Mouse (Mus musculus) midbrain, postnatal 0 days (tissue): ENCODE data around the gene Sox5. TPM values are rescaled to one million over a fixed set of nuclear protein-coding genes. Genes with fewer than 3 reads are reported as not detected.

Source experiments
- ATAC-seq: fragments of 200-750 bp; cut with Nextera tagmentation; 2 replicates; pipeline ENCODE4 v1.8.0; 2017; ENCODE audit warnings: moderate number of reproducible peaks, mild to moderate bottlenecking, moderate TSS enrichment, moderate library complexity; ENCODE audit not compliant: low FRiP score
- DNase-seq: peaks from one replicate; pipeline ENCODE4 v3.0.0-alpha.2; 2015; ENCODE audit warnings: low spot score
- H3K27ac ChIP-seq: fragments of 300-500 bp; sonication (generic); 2 replicates; pipeline ENCODE4 v1.5.1; 2014; ENCODE audit warnings: low read depth, mild to moderate bottlenecking, low read length, mixed read lengths
- H3K27me3 ChIP-seq: fragments of 300-500 bp; sonication (generic); 2 replicates; pipeline ENCODE4 v1.6.1; 2014; ENCODE audit warnings: low read length, control low read depth, mixed read lengths; ENCODE audit not compliant: insufficient read depth
- H3K36me3 ChIP-seq: fragments of 300-500 bp; sonication (generic); 2 replicates; pipeline ENCODE4 v1.6.1; 2014; ENCODE audit warnings: low read length, control low read depth, mixed read lengths; ENCODE audit not compliant: insufficient read depth
- H3K4me1 ChIP-seq: fragments of 300-500 bp; sonication (generic); 2 replicates; pipeline ENCODE4 v1.6.1; 2014; ENCODE audit warnings: mild to moderate bottlenecking, control low read depth, antibody characterized with exemption, low read length, mixed read lengths; ENCODE audit not compliant: insufficient read depth
- H3K4me2 ChIP-seq: fragments of 300-500 bp; sonication (generic); 2 replicates; pipeline ENCODE4 v1.6.1; 2014; ENCODE audit warnings: low read depth, mild to moderate bottlenecking, low read length, mixed read lengths; ENCODE audit not compliant: poor library complexity, severe bottlenecking
- H3K4me3 ChIP-seq: fragments of 300-500 bp; sonication (generic); 2 replicates; pipeline ENCODE4 v1.5.1; 2014; ENCODE audit warnings: low read depth, mild to moderate bottlenecking, low read length, moderate library complexity
- H3K9ac ChIP-seq: fragments of 300-500 bp; sonication (generic); replicated peaks from 2 replicates; pipeline ENCODE4 v1.6.1; 2014; ENCODE audit warnings: mild to moderate bottlenecking, low read length, moderate library complexity, mixed read lengths; ENCODE audit not compliant: poor library complexity, severe bottlenecking
- H3K9me3 ChIP-seq: fragments of 300-500 bp; sonication (generic); 2 replicates; pipeline ENCODE4 v1.6.1; 2016; ENCODE audit warnings: low read length, control low read depth
- CTCF ChIP-seq: IDR thresholded peaks from 2 replicates; pipeline ENCODE4 v1.5.1; 2016; ENCODE audit warnings: antibody characterized with exemption, mild to moderate bottlenecking
- WGBS: fragments of 180-500 bp; shearing (Covaris S2); extraction: QIAGEN DNeasy Blood & Tissue Kit; methylation state at CpG from one replicate; pipeline ENCODE4 v1.1.7; 2014; 5-methylcytosine and 5-hydroxymethylcytosine counted together
- polyA plus RNA-seq: library from polyadenylated mRNA; unstranded; fragments of >200 nt; fragmentation: Nextera tagmentation; extraction: Ambion mirVana; gene quantifications from 2 replicates; pipeline ENCODE4 v1.2.1, GENCODE M21; 2015
- total RNA-seq: library from RNA; depleted of rRNA; stranded (reverse); fragments of >200 nt; gene quantifications from 2 replicates; pipeline ENCODE4 v1.2.3, GENCODE M21; 2014

Sox5 gene
- total and polyA plus RNA-seq, 2 experiments from 2014 or later = 11.3 to 25.0 TPM

GRCm38 (mm10) chr6:144332027-144332426 is 449.8 kb downstream of the Sox5 start:
- Histone ChIP-seq H3K27ac (no peak overlapping the region), H3K4me2 (no peak overlapping the region), H3K36me3 (no peaks in the 10 kb centered on the region), H3K9me3 (no peaks in the 10 kb centered on the region), H3K4me3 (no peak overlapping the region), H3K9ac (no peak overlapping the region), H3K27me3 (no peaks in the 10 kb centered on the region), H3K4me1 (no peaks in the 10 kb centered on the region)
- no peak for DNase-seq
- WGBS = 84% methylated on average over 4 of the region's 4 CpGs
- TF ChIP-seq CTCF = no peak
- ATAC-seq = no peak

GRCm38 (mm10) chr6:144329311-144329930 is 452.4 kb downstream of the Sox5 start:
- no peaks in the 10 kb centered on the region for H3K27me3 ChIP-seq
- no peaks in the 10 kb centered on the region for H3K9me3 ChIP-seq
- WGBS = 80% methylated on average over 2 of the region's 2 CpGs
- DNase-seq = no peak
- no peaks in the 10 kb centered on the region for H3K36me3 ChIP-seq
- H3K4me3 ChIP-seq = no peak overlapping the region
- no peak overlapping the region for H3K4me2 ChIP-seq
- no peak overlapping the region for H3K9ac ChIP-seq
- no peak for ATAC-seq
- H3K27ac ChIP-seq = no peak overlapping the region
- no peaks in the 10 kb centered on the region for H3K4me1 ChIP-seq
- TF ChIP-seq CTCF = no peak

GRCm38 (mm10) chr6:144328779-144329178 is 453.0 kb downstream of the Sox5 start:
- H3K4me2 ChIP-seq = no peak overlapping the region
- no peaks in the 10 kb centered on the region for H3K9me3 ChIP-seq
- ATAC-seq = no peak
- TF ChIP-seq CTCF = no peak
- H3K4me3 ChIP-seq = no peak overlapping the region
- no peaks in the 10 kb centered on the region for H3K4me1 ChIP-seq
- no peak overlapping the region for H3K9ac ChIP-seq
- 92% methylated on average over 4 of the region's 4 CpGs for WGBS
- H3K27me3 ChIP-seq = no peaks in the 10 kb centered on the region
- DNase-seq = no peak
- no peaks in the 10 kb centered on the region for H3K36me3 ChIP-seq
- H3K27ac ChIP-seq = no peak overlapping the region

GRCm38 (mm10) chr6:144326817-144327216 is 455.0 kb downstream of the Sox5 start:
- Histone ChIP-seq H3K9me3 (no peaks in the 10 kb centered on the region), H3K4me1 (no peaks in the 10 kb centered on the region), H3K9ac (no peak overlapping the region), H3K27ac (no peak overlapping the region), H3K36me3 (no peaks in the 10 kb centered on the region), H3K27me3 (no peaks in the 10 kb centered on the region), H3K4me3 (no peak overlapping the region), H3K4me2 (no peak overlapping the region)
- DNase-seq = no peak
- no peak for TF ChIP-seq CTCF
- 83% methylated on average over 3 of the region's 3 CpGs for WGBS
- ATAC-seq = no peak

- H3K4me2 ChIP-seq = no peak overlapping the region
- H3K9ac ChIP-seq = no peak overlapping the region
- H3K36me3 ChIP-seq = no peaks in the 10 kb centered on the region
- H3K9me3 ChIP-seq = no peaks in the 10 kb centered on the region
- no peak for ATAC-seq
- H3K4me3 ChIP-seq = no peak overlapping the region
- 92% methylated on average over 4 of the region's 4 CpGs for WGBS
- no peak for DNase-seq
- no peak overlapping the region for H3K27ac ChIP-seq
- no peaks in the 10 kb centered on the region for H3K27me3 ChIP-seq
- no peaks in the 10 kb centered on the region for H3K4me1 ChIP-seq
- no peak for TF ChIP-seq CTCF
These were observed 458.4 kb downstream of the Sox5 start for GRCm38 (mm10) chr6:144323372-144323771.

GRCm38 (mm10) chr6:144322297-144323047 is 459.3 kb downstream of the Sox5 start:
- Histone ChIP-seq H3K9ac (no peak overlapping the region), H3K27me3 (no peaks in the 10 kb centered on the region), H3K4me1 (no peaks in the 10 kb centered on the region), H3K9me3 (no peaks in the 10 kb centered on the region), H3K4me2 (no peak overlapping the region), H3K27ac (no peak overlapping the region), H3K4me3 (no peak overlapping the region), H3K36me3 (no peaks in the 10 kb centered on the region)
- no peak for TF ChIP-seq CTCF
- ATAC-seq = no peak
- 88% methylated on average over 13 of the region's 13 CpGs for WGBS
- DNase-seq = no peak
